Mouse (Mus musculus) embryonic fibroblast, embryonic 13.5 days (primary cell): ENCODE measurements around the gene Snx10.

Experiments
- CTCF ChIP-seq: IDR thresholded peaks from 2 replicates; pipeline ENCODE4 v1.5.1; 2011; ENCODE audit warnings: mild to moderate bottlenecking, control low read depth, low read length, moderate library complexity, borderline replicate concordance; ENCODE audit not compliant: insufficient read depth
- POLR2A ChIP-seq: IDR thresholded peaks from 2 replicates; pipeline ENCODE4 v1.6.1; 2011; ENCODE audit warnings: low read depth, mild to moderate bottlenecking, control low read depth, low read length, moderate library complexity

DNA sequence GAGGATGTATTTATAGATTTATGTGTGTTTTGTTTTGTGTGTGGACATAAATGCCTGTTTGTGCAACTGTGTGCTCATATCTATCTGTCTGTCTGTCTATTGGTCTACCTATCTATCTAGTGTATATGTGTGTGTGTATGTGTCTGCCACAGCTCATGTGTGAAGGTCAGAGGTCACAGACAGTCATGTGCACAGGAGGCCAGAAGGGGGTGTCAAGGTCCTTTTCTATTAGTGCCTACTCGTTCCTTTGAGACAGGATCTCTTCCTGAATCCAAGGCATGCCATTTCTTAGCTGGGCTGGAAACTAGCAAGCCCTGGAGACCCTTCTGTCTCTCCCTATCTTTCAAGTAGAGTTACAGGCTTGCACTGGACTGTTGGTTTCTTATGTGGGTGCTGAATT is 78.6 kb downstream of the Snx10 start:
- TF ChIP-seq CTCF (no peak), POLR2A (no peak)
